Mouse (Mus musculus): ENCODE measurements around the gene Ctsc. TPM values are rescaled to one million over a fixed set of nuclear protein-coding genes. Genes with fewer than 3 reads are reported as not detected.

The Ctsc gene
- polyA plus RNA-seq, 1 experiment, result 10.6 TPM

DNA sequence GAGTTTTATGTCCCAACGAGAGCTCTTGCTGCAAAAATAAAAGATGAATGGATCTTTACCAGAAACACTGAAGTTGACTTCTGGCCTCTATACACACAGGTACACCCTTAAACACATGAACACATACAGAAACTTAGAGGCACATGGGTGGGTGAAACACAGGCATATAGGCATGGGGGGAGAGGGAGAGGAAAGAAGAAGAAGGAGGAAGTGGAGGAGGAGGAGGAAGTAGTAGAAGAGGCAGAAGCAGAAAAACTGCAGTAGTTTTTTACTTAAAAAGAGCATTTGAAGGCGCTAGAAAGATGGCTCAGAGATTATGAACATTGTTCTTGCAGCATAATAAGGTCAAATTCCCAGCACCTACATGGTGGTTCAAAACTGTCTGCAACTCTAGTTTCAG lies 41.0 kb downstream of the Ctsc start:
- H3K4me2 ChIP-seq (ENCODE audit: low read depth), result no peak overlapping the region
- TF ChIP-seq MYOD1 (IDR thresholded peaks at IDR 0.05; ENCODE audit: control insufficient read depth in 1 of 3, insufficient read length in 2 of 3, low read depth in 2 of 3) (no peak), POLR2AphosphoS2 (IDR thresholded peaks at IDR 0.05; ENCODE audit: insufficient read length, low read depth) (no peak), MAX (IDR thresholded peaks at IDR 0.05; ENCODE audit: low read depth) (no peak), TCF3 (IDR thresholded peaks at IDR 0.05; ENCODE audit: insufficient read length, low read depth) (no peak), REST (IDR thresholded peaks at IDR 0.05; ENCODE audit: insufficient read depth, insufficient read length) (no peak), SRF (IDR thresholded peaks at IDR 0.05; ENCODE audit: control insufficient read depth, insufficient read length, low read depth) (no peak), E2F4 (IDR thresholded peaks at IDR 0.05; ENCODE audit: insufficient read depth) (no peak), POLR2A (IDR thresholded peaks at IDR 0.05; ENCODE audit: insufficient read length, low read depth) (no peak), TCF12 (IDR thresholded peaks at IDR 0.05; ENCODE audit: insufficient read depth, poor library complexity, severe bottlenecking) (no peak), USF1 (IDR thresholded peaks at IDR 0.05; ENCODE audit: low read depth) (no peak), MYOG (IDR thresholded peaks at IDR 0.05; ENCODE audit: control insufficient read depth in 1 of 3, insufficient read depth in 1 of 3, insufficient read length in 2 of 3, low read depth in 2 of 3) (no peak), CEBPB (IDR thresholded peaks at IDR 0.05; ENCODE audit: insufficient read depth, poor library complexity, severe bottlenecking) (no peak)
- no peak overlapping the region for H3ac ChIP-seq (ENCODE audit: control insufficient read depth, insufficient read length)
- no peaks in the 10 kb centered on the region for H3K79me2 ChIP-seq (ENCODE audit: control insufficient read depth, insufficient read depth)
- no peaks in the 10 kb centered on the region for H3K27me3 ChIP-seq (ENCODE audit: control insufficient read depth, insufficient read depth, insufficient read length)
- no peaks in the 10 kb centered on the region for H3K36me3 ChIP-seq (ENCODE audit: control insufficient read depth, insufficient read depth)
- H3K4me3 ChIP-seq, result no peak overlapping the region

DNA sequence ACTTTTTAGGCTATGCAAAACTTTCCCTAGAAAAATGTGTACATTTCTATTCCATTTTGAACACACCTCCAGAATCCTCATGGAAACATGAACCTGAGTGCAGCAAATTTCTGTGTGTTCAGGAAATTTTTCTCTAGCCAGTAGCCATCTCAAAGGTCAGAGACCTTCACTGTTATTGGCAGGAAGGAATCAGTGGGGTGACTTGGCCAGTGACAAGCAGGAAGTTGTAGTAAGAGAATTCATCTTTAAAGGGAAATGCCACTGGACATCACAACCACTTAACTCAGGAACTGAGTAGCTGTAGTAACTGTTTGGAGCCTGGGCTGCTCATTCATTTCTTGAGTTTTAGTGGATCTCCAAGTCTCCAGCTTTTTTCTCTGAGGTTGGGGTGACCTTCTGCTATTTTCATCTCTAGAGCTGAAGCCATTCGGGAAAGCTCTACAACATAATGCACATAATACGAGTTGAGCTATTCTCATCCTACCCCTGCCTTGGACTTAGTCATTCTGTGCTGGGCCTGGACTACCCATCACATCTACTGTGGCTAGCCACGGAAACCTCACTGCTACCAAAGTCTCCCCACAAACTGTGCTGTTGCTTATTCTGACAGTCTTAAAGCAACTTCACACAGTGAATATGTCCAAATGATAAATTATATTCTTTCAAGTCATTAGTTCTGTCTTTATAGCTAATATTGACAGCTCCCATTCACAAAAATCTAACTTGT lies 41.7 kb downstream of the Ctsc start:
- no peaks in the 10 kb centered on the region for H3K36me3 ChIP-seq (ENCODE audit: control insufficient read depth, insufficient read depth)
- H3K27me3 ChIP-seq (ENCODE audit: control insufficient read depth, insufficient read depth, insufficient read length), result no peaks in the 10 kb centered on the region
- H3K4me3 ChIP-seq, result no peak overlapping the region
- no peaks in the 10 kb centered on the region for H3K79me2 ChIP-seq (ENCODE audit: control insufficient read depth, insufficient read depth)
- no peak for TF ChIP-seq REST (IDR thresholded peaks at IDR 0.05; ENCODE audit: insufficient read depth, insufficient read length)
- no peak for TF ChIP-seq TCF3 (IDR thresholded peaks at IDR 0.05; ENCODE audit: insufficient read length, low read depth)
- no peak for TF ChIP-seq TCF12 (IDR thresholded peaks at IDR 0.05; ENCODE audit: insufficient read depth, poor library complexity, severe bottlenecking)
- TF ChIP-seq POLR2AphosphoS2 (IDR thresholded peaks at IDR 0.05; ENCODE audit: insufficient read length, low read depth), result no peak
- no peak for TF ChIP-seq MYOD1 (IDR thresholded peaks at IDR 0.05; ENCODE audit: control insufficient read depth in 1 of 3, insufficient read length in 2 of 3, low read depth in 2 of 3)
- no peak for TF ChIP-seq POLR2A (IDR thresholded peaks at IDR 0.05; ENCODE audit: insufficient read length, low read depth)
- H3K4me2 ChIP-seq (ENCODE audit: low read depth), result no peak overlapping the region
- H3ac ChIP-seq (ENCODE audit: control insufficient read depth, insufficient read length), result no peak overlapping the region

- TF ChIP-seq E2F4 (IDR thresholded peaks at IDR 0.05; ENCODE audit: insufficient read depth) (no peak), SRF (IDR thresholded peaks at IDR 0.05; ENCODE audit: control insufficient read depth, insufficient read length, low read depth) (no peak), TCF12 (IDR thresholded peaks at IDR 0.05; ENCODE audit: insufficient read depth, poor library complexity, severe bottlenecking) (no peak), MYOG (IDR thresholded peaks at IDR 0.05; ENCODE audit: control insufficient read depth in 1 of 3, insufficient read depth in 1 of 3, insufficient read length in 2 of 3, low read depth in 2 of 3) (no peak), MAX (IDR thresholded peaks at IDR 0.05; ENCODE audit: low read depth) (no peak), POLR2A (IDR thresholded peaks at IDR 0.05; ENCODE audit: insufficient read length, low read depth) (no peak), REST (IDR thresholded peaks at IDR 0.05; ENCODE audit: insufficient read depth, insufficient read length) (no peak), MYOD1 (IDR thresholded peaks at IDR 0.05; ENCODE audit: control insufficient read depth in 1 of 3, insufficient read length in 2 of 3, low read depth in 2 of 3) (no peak), CEBPB (IDR thresholded peaks at IDR 0.05; ENCODE audit: insufficient read depth, poor library complexity, severe bottlenecking) (no peak), POLR2AphosphoS2 (IDR thresholded peaks at IDR 0.05; ENCODE audit: insufficient read length, low read depth) (no peak)
- no peaks in the 10 kb centered on the region for H3K36me3 ChIP-seq (ENCODE audit: control insufficient read depth, insufficient read depth)
- no peaks in the 10 kb centered on the region for H3K27me3 ChIP-seq (ENCODE audit: control insufficient read depth, insufficient read depth, insufficient read length)
- no peak overlapping the region for H3K4me2 ChIP-seq (ENCODE audit: low read depth)
- H3K4me3 ChIP-seq, result no peak overlapping the region
- H3ac ChIP-seq (ENCODE audit: control insufficient read depth, insufficient read length), result no peak overlapping the region
- no peaks in the 10 kb centered on the region for H3K79me2 ChIP-seq (ENCODE audit: control insufficient read depth, insufficient read depth)
Measured at GRCm38 (mm10) chr7:88320628-88321336, 42.9 kb downstream of the Ctsc start.

GRCm38 (mm10) chr7:88322431-88322830 lies 44.5 kb downstream of the Ctsc start:
- H3K79me2 ChIP-seq (ENCODE audit: control insufficient read depth, insufficient read depth), result no peaks in the 10 kb centered on the region
- H3K36me3 ChIP-seq (ENCODE audit: control insufficient read depth, insufficient read depth), result no peaks in the 10 kb centered on the region
- H3K4me2 ChIP-seq (ENCODE audit: low read depth), result no peak overlapping the region
- no peak overlapping the region for H3K4me3 ChIP-seq
- H3K27me3 ChIP-seq (ENCODE audit: control insufficient read depth, insufficient read depth, insufficient read length), result no peaks in the 10 kb centered on the region
- H3ac ChIP-seq (ENCODE audit: control insufficient read depth, insufficient read length), result no peak overlapping the region
- TF ChIP-seq MYOG (IDR thresholded peaks at IDR 0.05; ENCODE audit: control insufficient read depth in 1 of 3, insufficient read depth in 1 of 3, insufficient read length in 2 of 3, low read depth in 2 of 3) (no peak), MAX (IDR thresholded peaks at IDR 0.05; ENCODE audit: low read depth) (no peak), USF1 (IDR thresholded peaks at IDR 0.05; ENCODE audit: low read depth) (no peak), TCF3 (IDR thresholded peaks at IDR 0.05; ENCODE audit: insufficient read length, low read depth) (no peak), POLR2A (IDR thresholded peaks at IDR 0.05; ENCODE audit: insufficient read length, low read depth) (no peak), E2F4 (IDR thresholded peaks at IDR 0.05; ENCODE audit: insufficient read depth) (no peak), MYOD1 (IDR thresholded peaks at IDR 0.05; ENCODE audit: control insufficient read depth in 1 of 3, insufficient read length in 2 of 3, low read depth in 2 of 3) (no peak), POLR2AphosphoS2 (IDR thresholded peaks at IDR 0.05; ENCODE audit: insufficient read length, low read depth) (no peak), SRF (IDR thresholded peaks at IDR 0.05; ENCODE audit: control insufficient read depth, insufficient read length, low read depth) (no peak), TCF12 (IDR thresholded peaks at IDR 0.05; ENCODE audit: insufficient read depth, poor library complexity, severe bottlenecking) (no peak), REST (IDR thresholded peaks at IDR 0.05; ENCODE audit: insufficient read depth, insufficient read length) (no peak), CEBPB (IDR thresholded peaks at IDR 0.05; ENCODE audit: insufficient read depth, poor library complexity, severe bottlenecking) (no peak)

Data from myocyte (in vitro differentiated cells).